Mouse (Mus musculus): Measurements from ENCODE around the gene Vipr2.

Vipr2 gene

GRCm38 (mm10) chr12:116077074-116077854 lies at the start of gene Vipr2:
Gene Vipr2, plus strand, starts transcription at chr12:116077726.
- DNase-seq: peak; percentile 62

GRCm38 (mm10) chr12:116028095-116028494 lies 49.4 kb upstream of the Vipr2 start:
- no peak for DNase-seq

GRCm38 (mm10) chr12:116035346-116035745 lies 42.2 kb upstream of the Vipr2 start:
- no peak for DNase-seq

- DNase-seq: no peak
These were observed 32.7 kb upstream of the Vipr2 start for GRCm38 (mm10) chr12:116044785-116045184.

- peak; percentile 91 for DNase-seq
These were observed 29.8 kb upstream of the Vipr2 start, which contains the start of gene Zfp386 for GRCm38 (mm10) chr12:116047440-116048377. Gene Zfp386, plus strand, starts transcription at chr12:116047724.

- DNase-seq: no peak
These were observed 28.8 kb upstream of the Vipr2 start for GRCm38 (mm10) chr12:116048766-116049165.

- no peak for DNase-seq
These were observed 28.3 kb upstream of the Vipr2 start for GRCm38 (mm10) chr12:116049236-116049635.

GRCm38 (mm10) chr12:116049701-116050100 lies 27.8 kb upstream of the Vipr2 start:
- DNase-seq: no peak

- DNase-seq: no peak
These were observed 23.2 kb upstream of the Vipr2 start for GRCm38 (mm10) chr12:116054342-116054741.

- no peak for DNase-seq
These were observed 21.4 kb upstream of the Vipr2 start for GRCm38 (mm10) chr12:116056112-116056511.

- no peak for DNase-seq
These were observed 15.8 kb upstream of the Vipr2 start for GRCm38 (mm10) chr12:116061561-116062193.

- no peak for DNase-seq
These were observed 15.3 kb upstream of the Vipr2 start for GRCm38 (mm10) chr12:116062194-116062583.

GRCm38 (mm10) chr12:116063020-116063419 lies 14.5 kb upstream of the Vipr2 start:
- DNase-seq: no peak

GRCm38 (mm10) chr12:116071023-116071422 lies 6.5 kb upstream of the Vipr2 start:
- no peak for DNase-seq

- no peak for DNase-seq
These were observed 385 bp downstream of the Vipr2 start for GRCm38 (mm10) chr12:116077855-116078366.

GRCm38 (mm10) chr12:116083125-116083524 lies 5.6 kb downstream of the Vipr2 start:
- no peak for DNase-seq

GRCm38 (mm10) chr12:116084294-116084693 lies 6.8 kb downstream of the Vipr2 start:
- DNase-seq: no peak

- no peak for DNase-seq
These were observed 9.6 kb downstream of the Vipr2 start for GRCm38 (mm10) chr12:116086951-116087600.

GRCm38 (mm10) chr12:116089836-116090235 lies 12.3 kb downstream of the Vipr2 start:
- no peak for DNase-seq

GRCm38 (mm10) chr12:116094765-116095555 lies 17.4 kb downstream of the Vipr2 start:
- DNase-seq: no peak

GRCm38 (mm10) chr12:116096361-116096904 lies 18.9 kb downstream of the Vipr2 start:
- DNase-seq: no peak

Measured in liver (tissue).